Mouse (Mus musculus) MEL (cell line): ENCODE measurements around the gene Dph7.

Source experiments
- CTCF ChIP-seq, 3 experiments: IDR thresholded peaks in 2 of 3; conservative IDR thresholded peaks in 1 of 3; 2 replicates each; pipeline ENCODE4 v1.5.1; 2011 to 2012; ENCODE audit warnings: low read length in 3 of 3, low read depth in 2 of 3, mild to moderate bottlenecking in 2 of 3, improper control_type of control experiment in 1 of 3, inconsistent platforms in 1 of 3, mixed read lengths in 1 of 3, moderate library complexity in 1 of 3; ENCODE audit not compliant: control insufficient read depth in 1 of 3, insufficient read depth in 1 of 3, poor library complexity in 1 of 3, severe bottlenecking in 1 of 3
- E2F4 ChIP-seq: IDR thresholded peaks from 2 replicates; pipeline ENCODE4 v1.6.1; 2011; ENCODE audit warnings: low read depth, low read length, improper control_type of control experiment, borderline replicate concordance
- EP300 ChIP-seq, 2 experiments: IDR thresholded peaks; 2 replicates each; pipeline ENCODE4 v1.6.1; 2011; ENCODE audit warnings: improper control_type of control experiment in 2 of 2, low read length in 2 of 2, low read depth in 1 of 2, mild to moderate bottlenecking in 1 of 2
- ETS1 ChIP-seq: IDR thresholded peaks from 2 replicates; pipeline ENCODE4 v1.6.1; 2012; ENCODE audit warnings: low read depth, mild to moderate bottlenecking, inconsistent platforms, low read length, improper control_type of control experiment, moderate library complexity
- KAT2A ChIP-seq: conservative IDR thresholded peaks from 2 replicates; pipeline ENCODE4 v1.6.1; 2012; ENCODE audit warnings: low read depth, low read length, improper control_type of control experiment, inconsistent platforms
- POLR2A ChIP-seq, 2 experiments: IDR thresholded peaks; 2 replicates each; pipeline ENCODE4 v1.6.1; 2011 to 2012; ENCODE audit warnings: low read length in 2 of 2, mild to moderate bottlenecking in 2 of 2, control low read depth in 1 of 2, improper control_type of control experiment in 1 of 2, low read depth in 1 of 2, moderate library complexity in 1 of 2; ENCODE audit not compliant: control insufficient read depth in 1 of 2, insufficient read depth in 1 of 2, poor library complexity in 1 of 2
- RCOR1 ChIP-seq: IDR thresholded peaks from 2 replicates; pipeline ENCODE4 v1.6.1; 2012; ENCODE audit warnings: low read depth, mild to moderate bottlenecking, inconsistent platforms, low read length, improper control_type of control experiment
- UBTF ChIP-seq: IDR thresholded peaks from 2 replicates; pipeline ENCODE4 v1.6.1; 2012; ENCODE audit warnings: low read depth, mild to moderate bottlenecking, inconsistent platforms, low read length, improper control_type of control experiment, moderate library complexity, borderline replicate concordance; ENCODE audit not compliant: insufficient read depth
- USF1 ChIP-seq: IDR thresholded peaks from 2 replicates; pipeline ENCODE4 v1.6.1; 2014; ENCODE audit warnings: low read depth, mild to moderate bottlenecking, inconsistent platforms, low read length, improper control_type of control experiment, moderate library complexity

DNA sequence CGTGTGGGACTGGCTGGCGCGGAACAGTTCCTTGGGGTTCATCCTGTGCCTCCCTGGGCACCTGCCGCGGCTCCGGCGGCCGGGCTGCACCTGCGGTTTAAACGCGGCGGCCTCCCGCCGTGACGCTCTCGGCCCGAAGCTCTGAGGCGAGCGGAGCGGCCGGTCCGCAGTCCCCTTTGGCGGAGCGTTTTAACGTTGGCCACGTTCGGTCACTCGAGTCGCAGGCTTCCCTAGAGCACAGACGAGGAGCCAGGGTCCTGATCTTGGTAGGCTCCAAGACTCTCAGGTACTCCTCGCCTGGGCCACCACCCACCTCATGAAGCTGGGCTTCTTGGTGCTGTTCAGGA is 12.0 kb upstream of the Dph7 start:
- TF ChIP-seq EP300 (IDR thresholded peaks at IDR 0.05; ENCODE audit: low read depth in 1 of 2, low read length in 2 of 2) (no peak), E2F4 (no peak), ETS1 (no peak), UBTF (no peak), POLR2A (IDR thresholded peaks at IDR 0.05; ENCODE audit: control insufficient read depth in 1 of 2, insufficient read depth in 1 of 2, low read depth in 1 of 2, low read length in 2 of 2, poor library complexity in 1 of 2) (0 out of 4 replicates have a peak, but pooled peaks of 1 of the 2 experiments have one; percentile 9), KAT2A (no peak), RCOR1 (no peak), CTCF (IDR thresholded peaks at IDR 0.05 in 2 of 3, conservative IDR thresholded peaks at IDR 0.05 in 1 of 3; ENCODE audit: control insufficient read depth in 1 of 3, insufficient read depth in 1 of 3, low read depth in 2 of 3, low read length in 3 of 3, poor library complexity in 1 of 3, severe bottlenecking in 1 of 3) (no peak), USF1 (no peak)
